Mouse (Mus musculus): ENCODE measurements around the gene Tex261. TPM values are rescaled to one million over a fixed set of nuclear protein-coding genes. Genes with fewer than 3 reads are reported as not detected.
A peak's percentile ranks its signal among the peaks of the same experiment; 100 is the strongest.
"Not testable (repeated sequence)": the region's sequence is repeated elsewhere in the genome, so short reads cannot be mapped to it uniquely, and the experiment has no call there.

The Tex261 gene
- polyA plus RNA-seq, 1 experiment = 183 TPM

DNA sequence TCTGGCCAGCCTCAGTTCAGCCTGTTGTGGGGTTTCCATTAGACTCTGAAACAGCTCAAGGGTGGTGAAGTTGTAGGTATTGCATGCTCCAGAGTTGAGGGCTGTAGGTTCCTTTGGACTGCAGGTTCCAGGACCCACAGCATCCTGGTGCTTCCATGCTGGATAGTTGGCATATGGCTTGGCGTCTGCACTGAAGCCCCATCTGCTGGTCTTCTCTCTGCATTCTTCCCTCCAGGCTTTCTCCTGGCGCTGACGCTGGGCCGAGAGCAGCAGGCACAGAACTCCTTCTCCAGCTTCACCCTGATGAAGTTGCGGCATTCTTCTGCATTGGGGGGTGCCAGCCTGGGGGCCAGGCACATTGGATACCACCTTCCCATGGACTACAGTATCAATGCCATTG is 26.4 kb upstream of the Tex261 start:
- Histone ChIP-seq H3K36me3 (ENCODE audit: control insufficient read depth, insufficient read depth, low read length) (peaks cover 14% of the 10 kb centered on the region), H3K4me3 (ENCODE audit: control insufficient read depth, insufficient read depth, low read length) (no peak overlapping the region)
- 100% methylated on average over 5 of the region's 5 CpGs for WGBS

GRCm38 (mm10) chr6:83796686-83797085 is 21.1 kb upstream of the Tex261 start:
- H3K27ac ChIP-seq (ENCODE audit: control insufficient read depth, insufficient read depth, low read length) = no peak overlapping the region
- H3K4me1 ChIP-seq (replicated peaks; ENCODE audit: control insufficient read depth, insufficient read depth, low read length) = peaks cover 10% of the 10 kb centered on the region
- no peaks in the 10 kb centered on the region for H3K27me3 ChIP-seq (ENCODE audit: control insufficient read depth, insufficient read depth, low read length)
- WGBS = 88% methylated on average over 3 of the region's 3 CpGs
- no peaks in the 10 kb centered on the region for H3K36me3 ChIP-seq (ENCODE audit: control insufficient read depth, insufficient read depth, low read length)
- TF ChIP-seq CTCF (IDR thresholded peaks at IDR 0.05; ENCODE audit: borderline replicate concordance, control insufficient read depth, extremely low read depth, insufficient read depth, low read length, poor library complexity) (no peak), POLR2A (IDR thresholded peaks at IDR 0.05; ENCODE audit: control insufficient read depth, extremely low read depth, insufficient read depth, low read length, poor library complexity) (no peak)
- no peak for DNase-seq
- H3K4me3 ChIP-seq (ENCODE audit: control insufficient read depth, insufficient read depth, low read length) = no peak overlapping the region

More for the DNA sequence above, 26.4 kb upstream of the Tex261 start:
- H3K27ac ChIP-seq (ENCODE audit: control insufficient read depth, insufficient read depth, low read length) = no peak overlapping the region
- TF ChIP-seq POLR2A (IDR thresholded peaks at IDR 0.05; ENCODE audit: control insufficient read depth, extremely low read depth, insufficient read depth, low read length, poor library complexity) = no peak
- no peak for TF ChIP-seq CTCF (IDR thresholded peaks at IDR 0.05; ENCODE audit: borderline replicate concordance, control insufficient read depth, extremely low read depth, insufficient read depth, low read length, poor library complexity)
- DNase-seq = no peak
- no peaks in the 10 kb centered on the region for H3K4me1 ChIP-seq (replicated peaks; ENCODE audit: control insufficient read depth, insufficient read depth, low read length)
- no peaks in the 10 kb centered on the region for H3K27me3 ChIP-seq (ENCODE audit: control insufficient read depth, insufficient read depth, low read length)

DNA sequence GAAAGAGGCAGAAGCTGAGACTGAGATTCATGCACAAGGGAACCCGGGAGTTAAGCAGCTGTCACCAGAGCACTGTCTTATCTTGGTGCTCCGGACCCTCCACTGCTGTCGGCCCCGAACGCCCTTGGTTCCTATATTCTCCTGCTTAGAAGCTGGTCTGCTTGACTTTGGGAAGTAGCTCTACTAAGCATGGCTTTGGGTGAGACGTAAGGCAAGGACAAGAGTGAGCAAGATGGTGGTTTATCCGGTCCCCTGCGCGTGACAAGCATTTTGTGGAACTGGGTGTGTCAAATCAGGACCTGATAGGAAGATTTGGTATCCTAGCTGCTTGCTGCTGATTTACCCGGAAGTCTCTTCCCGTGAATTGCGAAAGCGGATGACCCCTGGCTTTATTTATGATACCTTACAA is 19.9 kb upstream of the Tex261 start:
- 4% methylated on average over 13 of the region's 13 CpGs for WGBS
- peaks cover 13% of the 10 kb centered on the region for H3K4me1 ChIP-seq (replicated peaks; ENCODE audit: control insufficient read depth, insufficient read depth, low read length)
- peak overlapping the region; percentile 70 for H3K4me3 ChIP-seq (ENCODE audit: control insufficient read depth, insufficient read depth, low read length)
- H3K27ac ChIP-seq (ENCODE audit: control insufficient read depth, insufficient read depth, low read length) = peak overlapping the region; percentile 32; the same call in 1 of the 2 replicates
- no peaks in the 10 kb centered on the region for H3K27me3 ChIP-seq (ENCODE audit: control insufficient read depth, insufficient read depth, low read length)
- TF ChIP-seq CTCF (IDR thresholded peaks at IDR 0.05; ENCODE audit: borderline replicate concordance, control insufficient read depth, extremely low read depth, insufficient read depth, low read length, poor library complexity) = no peak
- no peak for TF ChIP-seq POLR2A (IDR thresholded peaks at IDR 0.05; ENCODE audit: control insufficient read depth, extremely low read depth, insufficient read depth, low read length, poor library complexity)
- no peaks in the 10 kb centered on the region for H3K36me3 ChIP-seq (ENCODE audit: control insufficient read depth, insufficient read depth, low read length)
- no peak for DNase-seq

- no peaks in the 10 kb centered on the region for H3K36me3 ChIP-seq (ENCODE audit: control insufficient read depth, insufficient read depth, low read length)
- peak; percentile 94 for DNase-seq
- 0% methylated on average over 43 of the region's 43 CpGs for WGBS
Measured at GRCm38 (mm10) chr6:83794760-83795296, 19.2 kb upstream of the Tex261 start, which contains the start of gene Nagk. Nagk (plus strand) TSS chr6:83794982.

GRCm38 (mm10) chr6:83791251-83791890 is 15.8 kb upstream of the Tex261 start:
- Histone ChIP-seq H3K27ac (ENCODE audit: control insufficient read depth, insufficient read depth, low read length) (no peak overlapping the region), H3K36me3 (ENCODE audit: control insufficient read depth, insufficient read depth, low read length) (no peaks in the 10 kb centered on the region), H3K27me3 (ENCODE audit: control insufficient read depth, insufficient read depth, low read length) (no peaks in the 10 kb centered on the region), H3K4me3 (ENCODE audit: control insufficient read depth, insufficient read depth, low read length) (no peak overlapping the region), H3K4me1 (replicated peaks; ENCODE audit: control insufficient read depth, insufficient read depth, low read length) (peaks cover 13% of the 10 kb centered on the region)
- no peak for DNase-seq
- TF ChIP-seq CTCF (IDR thresholded peaks at IDR 0.05; ENCODE audit: borderline replicate concordance, control insufficient read depth, extremely low read depth, insufficient read depth, low read length, poor library complexity) (no peak), POLR2A (IDR thresholded peaks at IDR 0.05; ENCODE audit: control insufficient read depth, extremely low read depth, insufficient read depth, low read length, poor library complexity) (no peak)
- WGBS = 18% methylated on average over 4 of the region's 4 CpGs

More at GRCm38 (mm10) chr6:83794760-83795296, 19.2 kb upstream of the Tex261 start, which contains the start of gene Nagk:
- Histone ChIP-seq H3K27ac (ENCODE audit: control insufficient read depth, insufficient read depth, low read length) (peak within 1 kb of the TSS; percentile 79), H3K4me3 (ENCODE audit: control insufficient read depth, insufficient read depth, low read length) (peak within 1 kb of the TSS; percentile 70), H3K27me3 (ENCODE audit: control insufficient read depth, insufficient read depth, low read length) (no peaks in the 10 kb centered on the region), H3K4me1 (replicated peaks; ENCODE audit: control insufficient read depth, insufficient read depth, low read length) (peaks cover 13% of the 10 kb centered on the region)
- TF ChIP-seq POLR2A (IDR thresholded peaks at IDR 0.05; ENCODE audit: control insufficient read depth, extremely low read depth, insufficient read depth, low read length, poor library complexity) (peak; percentile 78; the same call in 1 of the 2 replicates), CTCF (IDR thresholded peaks at IDR 0.05; ENCODE audit: borderline replicate concordance, control insufficient read depth, extremely low read depth, insufficient read depth, low read length, poor library complexity) (no peak)

DNA sequence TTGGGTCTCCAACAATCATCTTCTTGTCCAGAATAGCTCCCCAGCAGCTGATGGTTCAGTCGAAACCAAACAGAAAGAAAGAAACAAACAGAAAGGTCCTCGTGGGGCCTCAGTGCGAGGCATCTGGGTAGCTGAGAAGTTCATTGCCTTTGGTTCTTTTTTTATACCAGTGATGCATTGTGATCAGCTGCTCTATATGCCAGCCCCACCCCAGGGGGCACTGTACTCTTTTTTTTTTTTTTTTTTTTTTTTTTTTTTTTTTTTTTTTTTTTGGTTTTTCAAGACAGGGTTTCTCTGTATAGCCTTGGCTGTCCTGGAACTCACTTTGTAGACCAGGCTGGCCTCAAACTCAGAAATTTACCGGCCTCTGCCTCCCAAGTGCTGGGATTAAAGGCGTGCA is 14.9 kb upstream of the Tex261 start:
- H3K4me3 ChIP-seq (ENCODE audit: control insufficient read depth, insufficient read depth, low read length); H3K27me3 ChIP-seq (ENCODE audit: control insufficient read depth, insufficient read depth, low read length); DNase-seq; H3K36me3 ChIP-seq (ENCODE audit: control insufficient read depth, insufficient read depth, low read length); H3K27ac ChIP-seq (ENCODE audit: control insufficient read depth, insufficient read depth, low read length): not testable (repeated sequence)
- WGBS = 95% methylated on average over 5 of the region's 5 CpGs
- H3K4me1 ChIP-seq (replicated peaks; ENCODE audit: control insufficient read depth, insufficient read depth, low read length) = peaks cover 11% of the 10 kb centered on the region
